10 mouse cellular contexts compared by ENCODE assay signal in genomic region chr1:133716464-133716863, GRCm38 (mm10). TPM values are rescaled to one million over a fixed set of nuclear protein-coding genes. Genes with fewer than 3 reads are reported as not detected.
DNase-seq lines count a peak whose midpoint lies in the region; ATAC-seq and TF ChIP-seq lines count a peak whose summit lies in the region.
"Had no signal": no experiment of that assay in that cellular context is flagged by ENCODE, and none has a peak within 500 bp of the region (broad histone marks: within the 10 kb centered on the region; RNA-seq: fewer than 3 reads in every experiment).

No protein-coding gene starts in this region.

- 23% methylated on average over 7 of the region's 7 CpGs for WGBS in lung, postnatal 0 days
- 23% methylated on average over 7 of the region's 7 CpGs for WGBS in forebrain, embryonic 16.5 days

- H3K27me3 ChIP-seq in lung, postnatal 0 days (replicated peaks; ENCODE audit: insufficient read depth, low read length): no peaks in the 10 kb centered on the region
- H3K27me3 ChIP-seq in testis, adult 2 months (ENCODE audit: control insufficient read depth, insufficient read depth, low read length): no peaks in the 10 kb centered on the region
- H3K27me3 ChIP-seq in forebrain, embryonic 16.5 days (replicated peaks; ENCODE audit: control insufficient read depth, insufficient read depth, low read length): no peaks in the 10 kb centered on the region
- H3K27me3 ChIP-seq: hindbrain, embryonic 15.5 days; neural tube, embryonic 12.5 days had no signal

- H3K9me3 ChIP-seq in lung, postnatal 0 days (ENCODE audit: low read length): no peaks in the 10 kb centered on the region
- no peaks in the 10 kb centered on the region; the same call in 1 of the 2 replicates for H3K9me3 ChIP-seq in forebrain, embryonic 16.5 days (ENCODE audit: control insufficient read depth, low read length)
- H3K9me3 ChIP-seq: hindbrain, embryonic 15.5 days; neural tube, embryonic 12.5 days had no signal

- TF ChIP-seq POLR2A in testis, adult 2 months (IDR thresholded peaks at IDR 0.05; ENCODE audit: control insufficient read depth, low read depth, low read length): no peak

- peak; percentile 46 for ATAC-seq in activated CD4-positive, CD25-positive, alpha-beta regulatory T cell, adult 4 months
- peak; percentile 46; the same call in 1 of the 2 replicates for ATAC-seq in lung, postnatal 0 days
- no peak for ATAC-seq in forebrain, embryonic 16.5 days

- peak; percentile 47 for DNase-seq in embryo, embryonic 10.5 days (ENCODE audit: low spot score)
- DNase-seq in embryo, embryonic 10 days (ENCODE audit: low spot score): no peak
- peak; percentile 25 for DNase-seq in 3T3-L1 (ENCODE audit: low read depth, low spot score)
- DNase-seq in gastrocnemius, postnatal 25 days: peak; percentile 31
- peak; percentile 64 for DNase-seq in lung, postnatal 0 days (ENCODE audit: low spot score)

- H3K27ac ChIP-seq in lung, postnatal 0 days (ENCODE audit: low read length): no peak overlapping the region
- H3K27ac ChIP-seq in testis, adult 2 months (ENCODE audit: control insufficient read depth, insufficient read depth, low read depth, low read length): no peak overlapping the region
- H3K27ac ChIP-seq in forebrain, embryonic 16.5 days (ENCODE audit: low read length): no peak overlapping the region
- H3K27ac ChIP-seq: hindbrain, embryonic 15.5 days; neural tube, embryonic 12.5 days had no signal

- no peaks in the 10 kb centered on the region for H3K36me3 ChIP-seq in lung, postnatal 0 days (ENCODE audit: insufficient read depth, low read length)
- H3K36me3 ChIP-seq in testis, adult 2 months (ENCODE audit: control insufficient read depth, insufficient read depth, low read length): peaks cover 3% of the 10 kb centered on the region
- H3K36me3 ChIP-seq in forebrain, embryonic 16.5 days (ENCODE audit: control insufficient read depth, insufficient read depth): peaks cover 4% of the 10 kb centered on the region; the same call in 1 of the 2 replicates
- H3K36me3 ChIP-seq: hindbrain, embryonic 15.5 days had no signal

- H3K9ac ChIP-seq in lung, postnatal 0 days (replicated peaks; ENCODE audit: low read depth): no peak overlapping the region
- no peak overlapping the region for H3K9ac ChIP-seq in forebrain, embryonic 16.5 days (replicated peaks; ENCODE audit: low read depth, low read length)
- H3K9ac ChIP-seq: hindbrain, embryonic 15.5 days; neural tube, embryonic 12.5 days had no signal

- no peaks in the 10 kb centered on the region for H3K4me1 ChIP-seq in lung, postnatal 0 days (ENCODE audit: insufficient read depth, low read depth, low read length)
- no peaks in the 10 kb centered on the region for H3K4me1 ChIP-seq in testis, adult 2 months (ENCODE audit: control insufficient read depth, insufficient read depth, low read length)
- H3K4me1 ChIP-seq in forebrain, embryonic 16.5 days (replicated peaks; ENCODE audit: control insufficient read depth, insufficient read depth, low read length): no peaks in the 10 kb centered on the region
- H3K4me1 ChIP-seq: neural tube, embryonic 12.5 days had no signal

- TF ChIP-seq EP300 in lung, postnatal 0 days (IDR thresholded peaks at IDR 0.05): no peak

- TF ChIP-seq CTCF in lung, postnatal 0 days (IDR thresholded peaks at IDR 0.05): peak; percentile 88
- TF ChIP-seq CTCF in testis, adult 2 months (IDR thresholded peaks at IDR 0.05; ENCODE audit: control insufficient read depth, insufficient read depth, insufficient replicate concordance, low read depth, low read length): peak; percentile 74

- H3K4me3 ChIP-seq in lung, postnatal 0 days (ENCODE audit: low read depth, low read length): no peak overlapping the region
- no peak overlapping the region for H3K4me3 ChIP-seq in testis, adult 2 months (ENCODE audit: control insufficient read depth, low read depth, low read length)
- no peak overlapping the region for H3K4me3 ChIP-seq in forebrain, embryonic 16.5 days (replicated peaks; ENCODE audit: low read length)
- H3K4me3 ChIP-seq: hindbrain, embryonic 15.5 days; neural tube, embryonic 12.5 days had no signal

- no peak overlapping the region for H3K4me2 ChIP-seq in lung, postnatal 0 days (replicated peaks; ENCODE audit: low read depth, low read length)
- H3K4me2 ChIP-seq in forebrain, embryonic 16.5 days (ENCODE audit: low read length): no peak overlapping the region
- H3K4me2 ChIP-seq: hindbrain, embryonic 15.5 days; neural tube, embryonic 12.5 days had no signal

RNA-seq across cellular contexts. Expression of gene Lax1, which starts 26.6 kb away (rescaled TPM):
- polyA plus RNA-seq in activated CD4-positive, CD25-positive, alpha-beta regulatory T cell, adult 4 months (2017; shearing (Covaris generic)): 100 to 1,000 TPM; 109 to 137 TPM
- total RNA-seq in gastrocnemius, postnatal 25 days (2021): under 1 TPM in 1 of 2 experiments, not detected in 1; 0.35 TPM
- 0.30 and 0.33 TPM in 2 replicates for polyA plus RNA-seq in lung, postnatal 0 days (2015; fragmentation: Nextera tagmentation; extraction: Ambion mirVana)
- polyA plus RNA-seq in testis, adult 2 months (2012; rRNA removed): 0.41 and 0.62 TPM in 2 replicates
- not detected in 2 replicates for polyA plus RNA-seq in forebrain, embryonic 16.5 days (2015; fragmentation: Nextera tagmentation; extraction: Ambion mirVana)
- polyA plus RNA-seq: neural tube, embryonic 12.5 days had no signal

RNA-seq across cellular contexts. Expression of gene Gm38394, which starts 55.3 kb away (rescaled TPM):
- 1 to 10 TPM; 3.2 to 3.9 TPM for polyA plus RNA-seq in activated CD4-positive, CD25-positive, alpha-beta regulatory T cell, adult 4 months (2017; shearing (Covaris generic))
- total RNA-seq in gastrocnemius, postnatal 25 days (2021): 10 to 100 TPM; 22.2 to 28.3 TPM
- 3.8 and 4.0 TPM in 2 replicates for polyA plus RNA-seq in lung, postnatal 0 days (2015; fragmentation: Nextera tagmentation; extraction: Ambion mirVana)
- polyA plus RNA-seq in testis, adult 2 months (2012; rRNA removed): 1.2 and 1.3 TPM in 2 replicates
- 3.6 and 3.7 TPM in 2 replicates for polyA plus RNA-seq in forebrain, embryonic 16.5 days (2015; fragmentation: Nextera tagmentation; extraction: Ambion mirVana)

RNA-seq across cellular contexts. Expression of gene Zbed6, which starts 55.8 kb away (rescaled TPM):
- polyA plus RNA-seq in activated CD4-positive, CD25-positive, alpha-beta regulatory T cell, adult 4 months (2017; shearing (Covaris generic)): not detected
- 1 to 10 TPM; 6.1 to 8.9 TPM for total RNA-seq in gastrocnemius, postnatal 25 days (2021)
- polyA plus RNA-seq in lung, postnatal 0 days (2015; fragmentation: Nextera tagmentation; extraction: Ambion mirVana): not detected in 2 replicates
- polyA plus RNA-seq in testis, adult 2 months (2012; rRNA removed): 1.3 and 2.0 TPM in 2 replicates
- polyA plus RNA-seq in forebrain, embryonic 16.5 days (2015; fragmentation: Nextera tagmentation; extraction: Ambion mirVana): not detected in 2 replicates
- polyA plus RNA-seq: hindbrain, embryonic 15.5 days; neural tube, embryonic 12.5 days had no signal

Comparison
In these comparisons a context has a peak if more than half of its experiments do, and no peak if none do; other contexts are left out.
1. RNA of gene Lax1, which starts 26.6 kb away (polyA plus RNA-seq): 109 to 137 TPM in activated CD4-positive, CD25-positive, alpha-beta regulatory T cell, adult 4 months; 0.41 to 0.62 TPM in testis, adult 2 months, 0.30 to 0.33 TPM in lung, postnatal 0 days and not detected in forebrain, embryonic 16.5 days; every median in the first group is over 10 times any median in the second.